Mouse (Mus musculus) midbrain, embryonic 16.5 days (tissue): Measurements from ENCODE around the gene Preb. TPM values are rescaled to one million over a fixed set of nuclear protein-coding genes. Genes with fewer than 3 reads are reported as not detected.

Source experiments
- ATAC-seq: fragments of 200-750 bp; cut with Nextera tagmentation; 2 replicates; pipeline ENCODE4 v1.8.0; 2017; ENCODE audit warnings: moderate TSS enrichment
- H3K27ac ChIP-seq: fragments of 300-500 bp; sonication (generic); 2 replicates; pipeline ENCODE4 v1.5.1; 2014; ENCODE audit warnings: mild to moderate bottlenecking, low read length, mixed read lengths
- H3K27me3 ChIP-seq: fragments of 300-500 bp; sonication (generic); 2 replicates; pipeline ENCODE4 v1.6.1; 2014; ENCODE audit warnings: low read depth, low read length, mixed read lengths; ENCODE audit not compliant: control insufficient read depth, insufficient read depth
- H3K36me3 ChIP-seq: fragments of 300-500 bp; sonication (generic); 2 replicates; pipeline ENCODE4 v1.6.1; 2014; ENCODE audit warnings: mild to moderate bottlenecking, low read length, moderate library complexity, mixed read lengths; ENCODE audit not compliant: control insufficient read depth, insufficient read depth
- H3K4me1 ChIP-seq: fragments of 300-500 bp; sonication (generic); 2 replicates; pipeline ENCODE4 v1.6.1; 2014; ENCODE audit warnings: mild to moderate bottlenecking, low read length, mixed read lengths; ENCODE audit not compliant: control insufficient read depth, insufficient read depth
- H3K4me2 ChIP-seq: fragments of 300-500 bp; sonication (generic); 2 replicates; pipeline ENCODE4 v1.6.1; 2014; ENCODE audit warnings: mild to moderate bottlenecking, low read length, mixed read lengths
- H3K4me3 ChIP-seq: fragments of 300-500 bp; sonication (generic); 2 replicates; pipeline ENCODE4 v1.5.1; 2014; ENCODE audit warnings: low read depth, mild to moderate bottlenecking, low read length, moderate library complexity, mixed read lengths
- H3K9ac ChIP-seq: fragments of 300-500 bp; sonication (generic); 2 replicates; pipeline ENCODE4 v1.6.1; 2014; ENCODE audit warnings: low read depth, low read length, mixed read lengths
- H3K9me3 ChIP-seq: fragments of 300-500 bp; sonication (generic); replicated peaks from 2 replicates; pipeline ENCODE4 v1.6.1; 2014; ENCODE audit warnings: mild to moderate bottlenecking, low read length, mixed read lengths; ENCODE audit not compliant: control insufficient read depth, poor library complexity, severe bottlenecking
- WGBS: fragments of 180-500 bp; shearing (Covaris S2); extraction: QIAGEN DNeasy Blood & Tissue Kit; methylation state at CpG from one replicate; pipeline ENCODE4 v1.1.7; 2014; 5-methylcytosine and 5-hydroxymethylcytosine counted together
- polyA plus RNA-seq: library from polyadenylated mRNA; unstranded; fragments of >200 nt; fragmentation: Nextera tagmentation; extraction: Ambion mirVana; gene quantifications from 2 replicates; pipeline ENCODE4 v1.2.1, GENCODE M21; 2015

The Preb gene
- polyA plus RNA-seq: 102 and 105 TPM in 2 replicates

DNA sequence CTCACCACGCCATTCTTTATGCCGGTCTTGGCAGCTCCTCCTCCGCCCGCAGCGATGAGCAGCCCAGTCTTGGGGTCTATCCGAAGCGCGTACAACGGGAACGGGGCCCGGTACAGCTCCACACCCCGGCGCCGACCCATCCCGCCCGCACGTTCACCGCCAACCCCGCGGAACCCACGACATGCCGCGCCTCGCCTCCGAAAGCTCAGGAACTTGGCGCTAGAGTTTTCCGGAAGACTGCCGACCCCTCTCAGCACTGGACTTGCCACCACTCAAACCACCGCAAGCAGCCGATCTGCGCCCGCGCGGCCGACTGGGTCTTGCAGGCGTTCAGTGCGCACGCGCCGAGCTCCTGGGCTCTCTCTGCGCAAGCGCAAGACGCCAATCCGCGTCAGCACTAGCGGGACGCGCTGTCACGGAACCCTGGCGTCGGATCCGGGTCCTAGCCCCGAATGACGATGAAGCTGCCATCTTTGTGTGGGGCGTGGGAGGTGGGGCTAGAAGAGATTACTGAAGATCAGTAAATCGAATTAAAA, at the start of gene Preb:
Preb (minus strand) TSS at position 396 of the 536 bp plus-strand sequence.
- H3K27me3 ChIP-seq: 0 out of 2 replicates have a peak, but pooled peaks cover 3% of the 10 kb centered on the region
- H3K4me1 ChIP-seq: peaks cover 26% of the 10 kb centered on the region
- H3K36me3 ChIP-seq: peaks cover 15% of the 10 kb centered on the region
- peak within 1 kb of the TSS; percentile 97 for H3K4me2 ChIP-seq
- H3K9ac ChIP-seq: peak within 1 kb of the TSS; percentile 93
- peak within 1 kb of the TSS; percentile 85 for H3K4me3 ChIP-seq
- WGBS: under 1% methylated on average over 56 of the region's 56 CpGs
- peak; percentile 96 for ATAC-seq
- H3K27ac ChIP-seq: peak within 1 kb of the TSS; percentile 89
- no peaks in the 10 kb centered on the region for H3K9me3 ChIP-seq

DNA sequence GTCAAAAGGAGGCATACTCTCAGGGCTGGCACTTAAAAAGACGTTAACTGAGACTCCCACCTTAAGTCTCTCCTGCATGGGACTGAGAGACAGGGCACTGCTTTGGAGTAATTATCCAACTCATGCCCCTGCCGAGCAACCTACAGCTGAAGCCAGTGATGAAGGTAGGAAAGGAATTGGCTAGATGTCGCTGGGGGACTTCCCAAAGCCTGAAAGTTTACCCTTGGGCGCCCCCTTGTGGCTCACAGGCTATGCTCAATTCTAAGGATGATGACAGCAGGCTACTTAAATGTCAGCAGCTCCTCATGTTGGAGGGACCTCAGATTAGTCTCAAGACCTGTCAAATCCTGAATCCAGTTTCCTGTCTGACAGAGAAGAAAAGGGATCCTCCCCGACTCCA, 44.0 kb upstream of the Preb start:
- Histone ChIP-seq H3K27me3 (no peaks in the 10 kb centered on the region), H3K9me3 (no peaks in the 10 kb centered on the region), H3K4me2 (no peak overlapping the region), H3K4me1 (no peaks in the 10 kb centered on the region), H3K36me3 (no peaks in the 10 kb centered on the region), H3K9ac (no peak overlapping the region), H3K4me3 (no peak overlapping the region), H3K27ac (no peak overlapping the region)
- 3% methylated on average over 5 of the region's 5 CpGs for WGBS
- ATAC-seq: peak; percentile 45

GRCm38 (mm10) chr5:31001560-31001959, 41.4 kb upstream of the Preb start:
- Histone ChIP-seq H3K4me3 (no peak overlapping the region), H3K4me2 (no peak overlapping the region), H3K27ac (no peak overlapping the region), H3K9me3 (no peaks in the 10 kb centered on the region), H3K9ac (no peak overlapping the region), H3K36me3 (no peaks in the 10 kb centered on the region), H3K4me1 (no peaks in the 10 kb centered on the region), H3K27me3 (no peaks in the 10 kb centered on the region)
- WGBS: 82% methylated on average over 4 of the region's 4 CpGs
- ATAC-seq: no peak

GRCm38 (mm10) chr5:31000993-31001392, 40.8 kb upstream of the Preb start:
- 82% methylated on average over 2 of the region's 2 CpGs for WGBS
- H3K9me3 ChIP-seq: no peaks in the 10 kb centered on the region
- H3K4me2 ChIP-seq: no peak overlapping the region
- H3K4me1 ChIP-seq: no peaks in the 10 kb centered on the region
- no peaks in the 10 kb centered on the region for H3K27me3 ChIP-seq
- H3K36me3 ChIP-seq: no peaks in the 10 kb centered on the region
- H3K4me3 ChIP-seq: no peak overlapping the region
- no peak for ATAC-seq
- no peak overlapping the region for H3K27ac ChIP-seq
- H3K9ac ChIP-seq: no peak overlapping the region

GRCm38 (mm10) chr5:31000122-31000521, 40.0 kb upstream of the Preb start:
- H3K27ac ChIP-seq: no peak overlapping the region
- H3K36me3 ChIP-seq: no peaks in the 10 kb centered on the region
- H3K9ac ChIP-seq: no peak overlapping the region
- no peaks in the 10 kb centered on the region for H3K4me1 ChIP-seq
- ATAC-seq: no peak
- no peaks in the 10 kb centered on the region for H3K27me3 ChIP-seq
- 86% methylated on average over 7 of the region's 7 CpGs for WGBS
- H3K4me2 ChIP-seq: no peak overlapping the region
- no peaks in the 10 kb centered on the region for H3K9me3 ChIP-seq
- H3K4me3 ChIP-seq: no peak overlapping the region

- no peak overlapping the region for H3K4me3 ChIP-seq
- WGBS: 58% methylated on average over 5 of the region's 5 CpGs
- H3K9me3 ChIP-seq: no peaks in the 10 kb centered on the region
- no peaks in the 10 kb centered on the region for H3K4me1 ChIP-seq
- no peak overlapping the region for H3K4me2 ChIP-seq
- H3K27me3 ChIP-seq: no peaks in the 10 kb centered on the region
- ATAC-seq: no peak
- H3K9ac ChIP-seq: no peak overlapping the region
- no peak overlapping the region for H3K27ac ChIP-seq
- no peaks in the 10 kb centered on the region for H3K36me3 ChIP-seq
These were observed 39.2 kb upstream of the Preb start for GRCm38 (mm10) chr5:30999324-30999723.

DNA sequence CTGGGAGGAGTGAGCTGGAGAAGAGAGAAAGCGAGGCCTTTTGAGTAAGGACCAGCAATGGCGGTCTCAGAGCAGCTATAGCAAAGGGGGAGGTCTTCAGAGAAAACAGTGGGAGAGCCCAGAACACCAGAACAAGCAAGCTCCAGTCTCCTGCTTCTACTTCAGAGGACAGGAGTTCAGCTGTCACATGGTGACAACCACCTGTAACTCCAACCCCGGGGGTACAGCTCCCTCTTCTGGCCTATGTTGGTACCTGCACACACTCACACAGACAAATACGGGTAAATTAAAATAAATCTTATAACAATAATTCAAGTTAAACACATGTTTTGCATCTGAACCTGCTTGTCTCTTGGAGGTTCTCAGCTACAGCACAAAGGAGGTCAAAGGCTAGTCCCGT, 38.1 kb upstream of the Preb start:
- Histone ChIP-seq H3K4me2 (no peak overlapping the region), H3K27me3 (no peaks in the 10 kb centered on the region), H3K4me3 (no peak overlapping the region), H3K9me3 (no peaks in the 10 kb centered on the region), H3K36me3 (no peaks in the 10 kb centered on the region), H3K9ac (no peak overlapping the region), H3K4me1 (no peaks in the 10 kb centered on the region), H3K27ac (no peak overlapping the region)
- no peak for ATAC-seq
- 30% methylated on average over 5 of the region's 5 CpGs for WGBS

DNA sequence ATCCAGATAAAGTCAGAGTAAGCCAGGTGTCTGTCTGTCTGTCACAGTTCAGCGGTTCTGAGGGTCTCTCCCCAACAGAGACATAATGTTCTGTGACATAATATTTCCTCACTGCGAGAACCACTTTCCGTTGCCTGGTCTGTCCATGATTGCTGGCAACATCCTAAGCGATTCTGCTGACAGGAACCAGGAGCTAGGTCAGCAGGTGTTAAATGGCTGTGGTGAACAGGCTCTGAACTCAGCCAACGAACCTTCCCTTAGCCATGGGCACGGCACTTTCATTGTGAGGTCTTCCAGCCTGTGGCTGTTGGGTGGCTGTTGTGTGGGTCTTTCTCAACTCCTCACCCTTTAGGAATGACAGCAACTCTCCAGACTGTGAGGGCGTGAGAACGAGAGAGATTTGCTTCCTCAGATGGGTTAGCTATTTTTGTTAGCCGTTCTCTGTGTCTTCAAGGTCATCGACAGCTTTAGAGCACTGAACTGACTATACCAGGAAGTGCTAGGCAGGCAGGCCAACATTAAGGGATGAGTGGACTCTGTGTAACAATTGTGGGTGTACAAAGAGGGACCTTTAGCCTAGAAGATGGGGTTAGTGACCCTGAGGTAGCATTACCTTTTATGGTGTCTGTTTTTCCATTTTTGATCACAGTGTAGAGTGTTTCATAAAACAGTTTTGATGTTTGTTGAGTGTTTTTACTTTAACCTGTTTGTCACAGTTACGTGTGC, 34.9 kb upstream of the Preb start:
- Histone ChIP-seq H3K27me3 (no peaks in the 10 kb centered on the region), H3K4me2 (no peak overlapping the region), H3K36me3 (no peaks in the 10 kb centered on the region), H3K9me3 (no peaks in the 10 kb centered on the region; the same call in 1 of the 2 replicates), H3K4me1 (no peaks in the 10 kb centered on the region), H3K27ac (no peak overlapping the region), H3K4me3 (no peak overlapping the region), H3K9ac (no peak overlapping the region)
- ATAC-seq: no peak
- 77% methylated on average over 11 of the region's 11 CpGs for whole genome bisulfite sequencing

GRCm38 (mm10) chr5:30994074-30994473, 33.9 kb upstream of the Preb start:
- H3K4me3 ChIP-seq: no peak overlapping the region
- WGBS: 72% methylated on average over 3 of the region's 3 CpGs
- H3K27ac ChIP-seq: no peak overlapping the region
- no peaks in the 10 kb centered on the region for H3K36me3 ChIP-seq
- H3K9ac ChIP-seq: no peak overlapping the region
- no peaks in the 10 kb centered on the region; the same call in 1 of the 2 replicates for H3K9me3 ChIP-seq
- no peaks in the 10 kb centered on the region for H3K4me1 ChIP-seq
- H3K4me2 ChIP-seq: no peak overlapping the region
- no peak for ATAC-seq
- no peaks in the 10 kb centered on the region for H3K27me3 ChIP-seq
